Mouse (Mus musculus): ENCODE measurements at regions not wholly inside any gene's neighbourhood (a gene's known extent, or its start where the extent isn't known, plus 50 kb on each side); places are given as distances from the start of the nearest gene placed in this dataset.

- 48% methylated on average over 4 of the region's 4 CpGs for WGBS
- H3K9ac ChIP-seq (ENCODE audit: low read length) = no peak overlapping the region
- no peak overlapping the region for H3K4me2 ChIP-seq (replicated peaks; ENCODE audit: low read depth)
- H3K36me3 ChIP-seq (ENCODE audit: control insufficient read depth, insufficient read depth, low read length) = no peaks in the 10 kb centered on the region
- H3K27ac ChIP-seq (replicated peaks) = no peak overlapping the region
- H3K27me3 ChIP-seq (ENCODE audit: control insufficient read depth, insufficient read depth, low read length) = no peaks in the 10 kb centered on the region
- no peaks in the 10 kb centered on the region for H3K9me3 ChIP-seq (ENCODE audit: control insufficient read depth, low read length)
- ATAC-seq (ENCODE audit: low FRiP score, low TSS enrichment) = no peak
- H3K4me3 ChIP-seq (ENCODE audit: low read depth, low read length) = no peak overlapping the region
- DNase-seq (ENCODE audit: low spot score) = no peak
- TF ChIP-seq EP300 (optimal IDR thresholded peaks at IDR 0.05) (no peak), CTCF (IDR thresholded peaks at IDR 0.05; ENCODE audit: low read depth) (no peak)
- H3K4me1 ChIP-seq (replicated peaks; ENCODE audit: control insufficient read depth, insufficient read depth) = no peaks in the 10 kb centered on the region
Measured at GRCm38 (mm10) chr16:55435139-55435968, 137.6 kb upstream of the Zpld1 start.

- H3K4me3 ChIP-seq (ENCODE audit: low read depth, low read length) = no peak overlapping the region
- DNase-seq (ENCODE audit: low spot score) = no peak
- no peak overlapping the region for H3K9ac ChIP-seq (ENCODE audit: low read length)
- H3K36me3 ChIP-seq (ENCODE audit: control insufficient read depth, insufficient read depth, low read length) = no peaks in the 10 kb centered on the region
- H3K4me2 ChIP-seq (replicated peaks; ENCODE audit: low read depth) = no peak overlapping the region
- ATAC-seq (ENCODE audit: low FRiP score, low TSS enrichment) = no peak
- WGBS = 33% methylated on average over 7 of the region's 7 CpGs
- no peaks in the 10 kb centered on the region for H3K9me3 ChIP-seq (ENCODE audit: control insufficient read depth, low read length)
- H3K27ac ChIP-seq (replicated peaks) = no peak overlapping the region
- no peaks in the 10 kb centered on the region for H3K27me3 ChIP-seq (ENCODE audit: control insufficient read depth, insufficient read depth, low read length)
- no peak for TF ChIP-seq EP300 (optimal IDR thresholded peaks at IDR 0.05)
- H3K4me1 ChIP-seq (replicated peaks; ENCODE audit: control insufficient read depth, insufficient read depth) = no peaks in the 10 kb centered on the region
Measured at GRCm38 (mm10) chr16:55421569-55422342, 124.0 kb upstream of the Zpld1 start.

- WGBS = 70% methylated on average over 4 of the region's 4 CpGs
Measured at GRCm38 (mm10) chr16:55420876-55421568, 123.2 kb upstream of the Zpld1 start.

GRCm38 (mm10) chr16:55418871-55419270 is 121.1 kb upstream of the Zpld1 start:
- TF ChIP-seq EP300 (optimal IDR thresholded peaks at IDR 0.05) (no peak), CTCF (IDR thresholded peaks at IDR 0.05; ENCODE audit: low read depth) (no peak)
- Histone ChIP-seq H3K4me3 (ENCODE audit: low read depth, low read length) (no peak overlapping the region), H3K27ac (replicated peaks) (no peak overlapping the region), H3K9me3 (ENCODE audit: control insufficient read depth, low read length) (no peaks in the 10 kb centered on the region), H3K4me1 (replicated peaks; ENCODE audit: control insufficient read depth, insufficient read depth) (no peaks in the 10 kb centered on the region), H3K27me3 (ENCODE audit: control insufficient read depth, insufficient read depth, low read length) (no peaks in the 10 kb centered on the region), H3K36me3 (ENCODE audit: control insufficient read depth, insufficient read depth, low read length) (no peaks in the 10 kb centered on the region), H3K4me2 (replicated peaks; ENCODE audit: low read depth) (no peak overlapping the region), H3K9ac (ENCODE audit: low read length) (no peak overlapping the region)
- 79% methylated on average over 3 of the region's 3 CpGs for WGBS
- ATAC-seq (ENCODE audit: low FRiP score, low TSS enrichment) = no peak
- no peak for DNase-seq (ENCODE audit: low spot score)

More at GRCm38 (mm10) chr16:55420876-55421568, 123.2 kb upstream of the Zpld1 start:
- TF ChIP-seq CTCF (IDR thresholded peaks at IDR 0.05; ENCODE audit: low read depth) (no peak), EP300 (optimal IDR thresholded peaks at IDR 0.05) (no peak)
- Histone ChIP-seq H3K27ac (replicated peaks) (no peak overlapping the region), H3K9me3 (ENCODE audit: control insufficient read depth, low read length) (no peaks in the 10 kb centered on the region), H3K4me1 (replicated peaks; ENCODE audit: control insufficient read depth, insufficient read depth) (no peaks in the 10 kb centered on the region), H3K4me2 (replicated peaks; ENCODE audit: low read depth) (no peak overlapping the region), H3K36me3 (ENCODE audit: control insufficient read depth, insufficient read depth, low read length) (no peaks in the 10 kb centered on the region), H3K4me3 (ENCODE audit: low read depth, low read length) (no peak overlapping the region), H3K27me3 (ENCODE audit: control insufficient read depth, insufficient read depth, low read length) (no peaks in the 10 kb centered on the region), H3K9ac (ENCODE audit: low read length) (no peak overlapping the region)
- DNase-seq (ENCODE audit: low spot score) (no peak), ATAC-seq (ENCODE audit: low FRiP score, low TSS enrichment) (no peak)

- TF ChIP-seq EP300 (optimal IDR thresholded peaks at IDR 0.05) = no peak
- TF ChIP-seq CTCF (IDR thresholded peaks at IDR 0.05; ENCODE audit: low read depth) = no peak
- ATAC-seq (ENCODE audit: low FRiP score, low TSS enrichment) = no peak
- Histone ChIP-seq H3K9me3 (ENCODE audit: control insufficient read depth, low read length) (no peaks in the 10 kb centered on the region), H3K27ac (replicated peaks) (no peak overlapping the region), H3K4me2 (replicated peaks; ENCODE audit: low read depth) (no peak overlapping the region), H3K4me1 (replicated peaks; ENCODE audit: control insufficient read depth, insufficient read depth) (no peaks in the 10 kb centered on the region), H3K9ac (ENCODE audit: low read length) (no peak overlapping the region), H3K27me3 (ENCODE audit: control insufficient read depth, insufficient read depth, low read length) (no peaks in the 10 kb centered on the region), H3K4me3 (ENCODE audit: low read depth, low read length) (no peak overlapping the region), H3K36me3 (ENCODE audit: control insufficient read depth, insufficient read depth, low read length) (no peaks in the 10 kb centered on the region)
- no peak for DNase-seq (ENCODE audit: low spot score)
Measured at GRCm38 (mm10) chr16:55400818-55401217, 103.0 kb upstream of the Zpld1 start.
